Mouse (Mus musculus): ENCODE measurements at regions not wholly inside any gene's neighbourhood (a gene's known extent, or its start where the extent isn't known, plus 50 kb on each side); places are given as distances from the start of the nearest gene placed in this dataset.

DNA sequence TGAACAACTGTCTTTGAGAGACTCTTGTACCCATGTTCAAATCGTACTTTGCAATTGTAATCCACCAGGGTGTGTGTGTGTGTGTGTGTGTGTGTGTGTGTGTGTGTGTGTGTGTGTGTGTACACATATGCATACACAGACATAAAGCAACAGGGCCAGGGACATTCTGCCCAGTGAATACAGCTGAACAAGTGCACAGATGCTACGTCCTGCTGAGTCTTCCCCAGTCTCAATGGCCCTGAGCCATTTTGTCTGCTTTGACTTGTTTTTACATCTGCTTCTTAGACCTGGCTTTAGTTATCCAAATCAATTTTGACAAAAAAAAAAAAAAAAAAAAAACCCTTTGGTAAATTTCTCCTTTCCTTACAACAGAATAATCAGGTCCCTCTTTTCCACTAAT is 103.3 kb downstream of the Rnd3 start:
- Histone ChIP-seq H3K4me2 (ENCODE audit: low read length) (no peak overlapping the region), H3K4me3 (replicated peaks; ENCODE audit: low read depth, low read length) (no peak overlapping the region), H3K27me3 (ENCODE audit: insufficient read depth, low read length) (no peaks in the 10 kb centered on the region), H3K36me3 (ENCODE audit: insufficient read depth, low read length) (no peaks in the 10 kb centered on the region), H3K9me3 (replicated peaks; ENCODE audit: low read length) (no peaks in the 10 kb centered on the region), H3K27ac (no peak overlapping the region), H3K4me1 (replicated peaks; ENCODE audit: insufficient read depth, low read length) (no peaks in the 10 kb centered on the region), H3K9ac (ENCODE audit: low read depth, low read length) (no peak overlapping the region)
- WGBS = 93% methylated on average over 2 of the region's 2 CpGs
- no peak for DNase-seq (ENCODE audit: low spot score)
- ATAC-seq (replicated peaks; ENCODE audit: low FRiP score, low read depth) = no peak
- TF ChIP-seq CTCF (IDR thresholded peaks at IDR 0.05; ENCODE audit: low read depth) = no peak

DNA sequence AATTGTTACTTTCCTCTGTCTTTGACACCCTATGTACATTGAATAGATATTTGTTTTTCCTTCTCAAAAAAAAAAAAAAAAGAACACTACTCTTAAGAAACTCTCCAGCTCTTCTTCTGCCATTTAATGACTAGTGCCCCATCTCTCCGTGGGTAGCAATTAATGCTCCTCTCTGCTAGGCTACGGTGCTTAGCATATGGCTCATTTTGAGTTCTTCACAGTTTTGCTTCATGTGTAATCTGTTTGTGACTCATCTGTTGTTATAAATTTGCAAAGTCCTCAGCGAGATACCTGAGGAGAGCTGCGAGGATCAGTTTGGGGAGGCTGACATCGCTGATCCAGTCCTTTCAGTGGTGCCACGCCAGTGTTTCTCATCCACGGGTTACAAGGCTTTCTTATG is 107.8 kb downstream of the Rnd3 start:
- H3K4me1 ChIP-seq (replicated peaks; ENCODE audit: insufficient read depth, low read length) = no peaks in the 10 kb centered on the region
- H3K27ac ChIP-seq = no peak overlapping the region
- H3K36me3 ChIP-seq (ENCODE audit: insufficient read depth, low read length) = no peaks in the 10 kb centered on the region
- DNase-seq (ENCODE audit: low spot score) (no peak), ATAC-seq (replicated peaks; ENCODE audit: low FRiP score, low read depth) (no peak)
- H3K9me3 ChIP-seq (replicated peaks; ENCODE audit: low read length) = no peaks in the 10 kb centered on the region
- no peak overlapping the region for H3K4me2 ChIP-seq (ENCODE audit: low read length)
- H3K27me3 ChIP-seq (ENCODE audit: insufficient read depth, low read length) = no peaks in the 10 kb centered on the region
- H3K4me3 ChIP-seq (replicated peaks; ENCODE audit: low read depth, low read length) = no peak overlapping the region
- H3K9ac ChIP-seq (ENCODE audit: low read depth, low read length) = no peak overlapping the region
- WGBS = 53% methylated on average over 7 of the region's 7 CpGs
- no peak for TF ChIP-seq CTCF (IDR thresholded peaks at IDR 0.05; ENCODE audit: low read depth)

DNA sequence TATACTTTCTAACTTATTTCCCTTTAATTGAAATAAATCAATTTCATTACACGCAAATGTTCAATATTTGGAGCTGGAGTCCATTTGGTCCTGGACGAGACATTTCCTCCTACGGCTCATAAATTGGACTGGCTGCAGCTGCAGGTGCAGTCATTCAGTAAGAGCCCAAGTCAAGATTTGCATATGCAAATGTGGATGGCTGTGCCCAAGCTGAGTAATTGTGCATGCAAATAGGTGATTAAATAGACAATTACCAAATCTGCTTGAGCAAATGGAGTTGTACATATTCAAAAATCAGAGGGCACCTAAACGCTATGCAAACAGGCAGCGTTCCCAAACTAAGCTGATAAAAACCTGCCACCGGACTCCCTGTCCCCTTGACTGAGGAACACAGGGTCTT is 110.2 kb downstream of the Rnd3 start:
- Histone ChIP-seq H3K4me2 (ENCODE audit: low read length) (no peak overlapping the region), H3K9ac (ENCODE audit: low read depth, low read length) (no peak overlapping the region), H3K36me3 (ENCODE audit: insufficient read depth, low read length) (no peaks in the 10 kb centered on the region), H3K4me1 (replicated peaks; ENCODE audit: insufficient read depth, low read length) (no peaks in the 10 kb centered on the region), H3K9me3 (replicated peaks; ENCODE audit: low read length) (no peaks in the 10 kb centered on the region), H3K27me3 (ENCODE audit: insufficient read depth, low read length) (no peaks in the 10 kb centered on the region), H3K27ac (no peak overlapping the region), H3K4me3 (replicated peaks; ENCODE audit: low read depth, low read length) (no peak overlapping the region)
- 39% methylated on average over 6 of the region's 6 CpGs for WGBS
- no peak for ATAC-seq (replicated peaks; ENCODE audit: low FRiP score, low read depth)
- no peak for DNase-seq (ENCODE audit: low spot score)
- no peak for TF ChIP-seq CTCF (IDR thresholded peaks at IDR 0.05; ENCODE audit: low read depth)

DNA sequence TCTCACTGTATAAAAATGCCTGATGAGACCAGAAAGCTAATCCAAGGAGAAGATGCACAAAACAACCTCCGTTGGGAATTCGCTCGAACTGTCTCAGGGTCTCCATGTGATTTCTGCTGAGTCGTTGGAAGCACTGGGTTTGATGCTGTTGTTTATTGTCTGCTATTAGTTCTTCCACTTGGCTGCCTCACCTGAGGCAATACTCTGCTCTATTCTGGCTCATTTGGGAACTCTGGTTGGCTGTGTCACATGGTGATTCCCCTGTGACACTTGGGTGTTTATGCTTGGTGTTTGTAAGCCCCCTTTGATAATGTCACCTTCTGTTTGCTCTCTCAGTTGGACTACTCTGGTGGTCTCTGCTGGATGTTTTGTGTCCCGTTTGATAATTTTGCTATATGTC is 111.9 kb downstream of the Rnd3 start:
- no peaks in the 10 kb centered on the region for H3K36me3 ChIP-seq (ENCODE audit: insufficient read depth, low read length)
- H3K4me2 ChIP-seq (ENCODE audit: low read length) = no peak overlapping the region
- DNase-seq (ENCODE audit: low spot score) (no peak), ATAC-seq (replicated peaks; ENCODE audit: low FRiP score, low read depth) (no peak)
- no peak overlapping the region for H3K4me3 ChIP-seq (replicated peaks; ENCODE audit: low read depth, low read length)
- H3K9ac ChIP-seq (ENCODE audit: low read depth, low read length) = no peak overlapping the region
- no peaks in the 10 kb centered on the region for H3K9me3 ChIP-seq (replicated peaks; ENCODE audit: low read length)
- no peak for TF ChIP-seq CTCF (IDR thresholded peaks at IDR 0.05; ENCODE audit: low read depth)
- no peaks in the 10 kb centered on the region for H3K4me1 ChIP-seq (replicated peaks; ENCODE audit: insufficient read depth, low read length)
- H3K27me3 ChIP-seq (ENCODE audit: insufficient read depth, low read length) = no peaks in the 10 kb centered on the region
- WGBS = 80% methylated on average over 5 of the region's 5 CpGs
- H3K27ac ChIP-seq = no peak overlapping the region

GRCm38 (mm10) chr2:51036190-51036755 is 112.6 kb downstream of the Rnd3 start:
- 78% methylated on average over 8 of the region's 8 CpGs for WGBS
- no peaks in the 10 kb centered on the region for H3K36me3 ChIP-seq (ENCODE audit: insufficient read depth, low read length)
- no peak for TF ChIP-seq CTCF (IDR thresholded peaks at IDR 0.05; ENCODE audit: low read depth)
- no peak overlapping the region for H3K4me2 ChIP-seq (ENCODE audit: low read length)
- H3K9me3 ChIP-seq (replicated peaks; ENCODE audit: low read length) = no peaks in the 10 kb centered on the region
- H3K4me1 ChIP-seq (replicated peaks; ENCODE audit: insufficient read depth, low read length) = no peaks in the 10 kb centered on the region
- DNase-seq (ENCODE audit: low spot score) (no peak), ATAC-seq (replicated peaks; ENCODE audit: low FRiP score, low read depth) (no peak)
- no peak overlapping the region for H3K4me3 ChIP-seq (replicated peaks; ENCODE audit: low read depth, low read length)
- no peak overlapping the region for H3K27ac ChIP-seq
- no peak overlapping the region for H3K9ac ChIP-seq (ENCODE audit: low read depth, low read length)
- no peaks in the 10 kb centered on the region for H3K27me3 ChIP-seq (ENCODE audit: insufficient read depth, low read length)

GRCm38 (mm10) chr2:51033881-51034280 is 115.0 kb downstream of the Rnd3 start:
- H3K4me1 ChIP-seq (replicated peaks; ENCODE audit: insufficient read depth, low read length) = no peaks in the 10 kb centered on the region
- H3K4me3 ChIP-seq (replicated peaks; ENCODE audit: low read depth, low read length) = no peak overlapping the region
- DNase-seq (ENCODE audit: low spot score) (no peak), ATAC-seq (replicated peaks; ENCODE audit: low FRiP score, low read depth) (no peak)
- H3K9me3 ChIP-seq (replicated peaks; ENCODE audit: low read length) = no peaks in the 10 kb centered on the region
- H3K4me2 ChIP-seq (ENCODE audit: low read length) = no peak overlapping the region
- 92% methylated on average over 7 of the region's 7 CpGs for WGBS
- no peaks in the 10 kb centered on the region for H3K36me3 ChIP-seq (ENCODE audit: insufficient read depth, low read length)
- TF ChIP-seq CTCF (IDR thresholded peaks at IDR 0.05; ENCODE audit: low read depth) = no peak
- H3K27ac ChIP-seq = no peak overlapping the region
- no peaks in the 10 kb centered on the region for H3K27me3 ChIP-seq (ENCODE audit: insufficient read depth, low read length)
- no peak overlapping the region for H3K9ac ChIP-seq (ENCODE audit: low read depth, low read length)

DNA sequence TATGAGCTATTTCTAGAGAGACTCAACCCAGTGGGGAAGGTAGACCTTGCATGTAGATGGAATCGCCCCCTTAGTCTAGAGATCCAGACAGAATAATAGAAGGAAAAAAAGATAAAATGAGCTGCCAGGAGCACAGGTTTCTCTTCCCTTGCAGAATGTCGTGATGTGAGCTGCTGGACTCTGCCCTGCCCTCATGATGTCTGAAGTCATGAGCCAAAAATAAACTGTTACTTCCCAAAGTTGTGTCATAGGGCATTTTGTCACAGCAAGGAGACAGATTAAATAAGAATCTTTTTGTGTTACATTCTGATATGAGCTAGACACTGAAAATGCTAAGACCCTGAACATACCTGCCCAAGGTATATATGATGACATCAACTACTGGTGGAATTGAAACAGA is 126.4 kb downstream of the Rnd3 start:
- ATAC-seq (replicated peaks; ENCODE audit: low FRiP score, low read depth) (no peak), DNase-seq (ENCODE audit: low spot score) (no peak)
- no peak overlapping the region for H3K27ac ChIP-seq
- H3K9ac ChIP-seq (ENCODE audit: low read depth, low read length) = no peak overlapping the region
- H3K36me3 ChIP-seq (ENCODE audit: insufficient read depth, low read length) = no peaks in the 10 kb centered on the region
- H3K4me1 ChIP-seq (replicated peaks; ENCODE audit: insufficient read depth, low read length) = no peaks in the 10 kb centered on the region
- no peak for TF ChIP-seq CTCF (IDR thresholded peaks at IDR 0.05; ENCODE audit: low read depth)
- 88% methylated on average over 2 of the region's 2 CpGs for WGBS
- H3K27me3 ChIP-seq (ENCODE audit: insufficient read depth, low read length) = no peaks in the 10 kb centered on the region
- no peaks in the 10 kb centered on the region for H3K9me3 ChIP-seq (replicated peaks; ENCODE audit: low read length)
- H3K4me3 ChIP-seq (replicated peaks; ENCODE audit: low read depth, low read length) = no peak overlapping the region
- no peak overlapping the region for H3K4me2 ChIP-seq (ENCODE audit: low read length)

All from kidney, postnatal 0 days (tissue).